Mouse (Mus musculus): ENCODE measurements around the gene Asb16.
A peak's percentile ranks its signal among the peaks of the same experiment; 100 is the strongest.

Gene Asb16

DNA sequence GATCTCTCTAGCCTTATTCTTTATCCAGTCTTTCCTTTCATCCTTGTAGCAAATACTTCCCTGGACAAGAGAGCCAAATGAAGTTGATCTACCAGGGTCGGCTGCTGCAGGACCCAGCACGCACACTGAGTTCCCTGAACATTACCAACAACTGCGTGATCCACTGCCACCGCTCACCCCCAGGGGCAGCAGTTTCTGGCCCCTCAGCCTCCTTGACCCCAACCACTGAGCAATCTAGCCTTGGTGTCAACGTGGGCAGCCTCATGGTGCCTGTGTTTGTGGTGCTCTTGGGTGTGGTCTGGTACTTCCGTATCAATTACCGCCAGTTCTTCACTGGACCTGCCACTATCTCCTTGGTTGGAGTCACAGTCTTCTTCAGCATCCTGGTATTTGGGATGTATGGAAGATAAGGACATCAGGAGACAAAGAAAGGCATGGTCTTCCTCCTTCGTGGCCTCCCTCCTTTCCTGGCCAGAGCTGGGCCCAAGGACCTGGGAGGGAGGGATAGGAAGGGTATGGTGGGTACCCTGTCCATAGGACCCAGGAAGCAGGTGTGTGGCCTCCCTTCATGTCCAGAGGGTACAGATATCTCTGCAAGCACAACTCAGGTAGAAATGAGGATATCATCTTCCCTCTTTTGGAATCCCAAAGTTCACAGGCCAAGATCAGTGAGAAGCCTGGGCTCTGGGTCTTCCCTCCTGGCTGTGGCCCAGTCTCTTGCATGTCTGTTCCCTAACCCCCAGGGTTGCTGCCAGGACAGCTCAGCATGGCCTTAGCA, 19.7 kb downstream of the Asb16 start:
- no peak for DNase-seq

GRCm38 (mm10) chr11:102288913-102289312, 20.4 kb downstream of the Asb16 start:
- no peak for DNase-seq

DNA sequence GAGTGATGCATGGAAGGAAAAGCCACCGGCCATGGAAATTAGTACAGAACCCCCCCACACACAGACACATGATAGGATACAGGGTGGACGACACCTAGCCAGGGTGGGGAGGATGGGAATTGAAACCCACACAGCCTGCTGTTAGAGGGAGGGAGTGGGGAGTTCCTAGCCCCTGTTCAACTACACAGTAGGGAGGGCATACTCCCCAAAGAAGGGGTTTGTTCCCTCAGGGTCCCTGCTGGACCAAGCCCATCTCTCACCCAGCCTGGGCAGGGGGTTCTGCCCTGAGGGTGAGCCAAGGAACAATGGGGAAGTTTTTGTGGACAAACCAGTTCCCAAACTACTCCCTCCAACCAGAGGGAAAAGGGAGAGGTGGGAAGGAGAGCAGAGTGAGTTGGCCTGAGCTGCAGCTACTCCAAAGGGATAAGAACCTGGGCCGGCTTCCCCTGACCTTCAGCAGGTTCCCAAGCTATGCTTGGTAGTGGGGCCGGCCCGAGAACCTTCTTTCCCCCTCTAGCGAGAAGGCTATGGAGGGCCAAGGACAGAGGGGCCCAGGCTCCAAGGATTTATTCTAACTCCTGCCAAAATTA, 21.1 kb downstream of the Asb16 start:
- DNase-seq = no peak

DNA sequence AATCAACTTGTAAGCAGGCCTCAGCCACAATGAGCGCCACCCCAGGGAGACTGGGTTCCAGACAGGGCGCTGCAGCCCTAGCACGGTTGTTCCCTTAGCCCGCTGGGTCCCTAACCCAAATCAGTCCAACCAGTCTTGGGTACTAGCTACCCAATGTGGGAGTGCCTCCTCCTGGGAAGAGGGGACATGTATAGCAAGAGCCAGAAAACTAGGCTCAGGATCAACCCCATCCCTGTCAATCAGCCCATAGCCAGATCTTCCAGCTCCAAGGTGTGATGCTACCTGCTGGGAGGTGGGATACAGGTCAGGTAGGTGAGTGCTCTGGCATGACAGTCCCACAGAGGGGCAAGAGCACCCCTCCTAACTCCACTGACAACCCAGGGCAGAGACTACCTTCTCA, 21.6 kb downstream of the Asb16 start:
- DNase-seq = no peak

GRCm38 (mm10) chr11:102291051-102291535, 22.6 kb downstream of the Asb16 start:
- no peak for DNase-seq

DNA sequence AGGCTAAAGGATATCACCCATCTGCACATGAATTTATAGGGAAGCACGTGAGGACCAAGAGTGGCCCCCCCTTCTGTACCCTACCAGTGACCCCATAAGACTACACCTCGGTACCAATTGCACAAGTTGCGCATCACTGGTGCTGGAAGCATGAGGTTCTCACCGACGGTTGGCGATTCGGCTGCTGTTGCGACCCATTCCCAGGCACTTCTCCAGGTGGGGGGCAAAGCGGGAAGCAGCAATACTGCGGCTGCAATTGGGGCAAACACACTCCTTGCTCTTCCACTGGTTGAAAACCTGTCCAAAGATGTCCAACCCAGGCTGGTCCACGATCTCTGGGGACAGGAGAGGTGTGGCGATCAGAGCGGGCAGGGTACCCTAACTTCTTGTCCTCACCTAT, 25.4 kb downstream of the Asb16 start:
- DNase-seq = no peak

GRCm38 (mm10) chr11:102294416-102294815, 25.9 kb downstream of the Asb16 start:
- DNase-seq = no peak

- DNase-seq = no peak
Measured at GRCm38 (mm10) chr11:102294887-102295597, 26.5 kb downstream of the Asb16 start.

- peak; percentile 91 for DNase-seq
Measured at GRCm38 (mm10) chr11:102295598-102296471, 27.3 kb downstream of the Asb16 start.

DNA sequence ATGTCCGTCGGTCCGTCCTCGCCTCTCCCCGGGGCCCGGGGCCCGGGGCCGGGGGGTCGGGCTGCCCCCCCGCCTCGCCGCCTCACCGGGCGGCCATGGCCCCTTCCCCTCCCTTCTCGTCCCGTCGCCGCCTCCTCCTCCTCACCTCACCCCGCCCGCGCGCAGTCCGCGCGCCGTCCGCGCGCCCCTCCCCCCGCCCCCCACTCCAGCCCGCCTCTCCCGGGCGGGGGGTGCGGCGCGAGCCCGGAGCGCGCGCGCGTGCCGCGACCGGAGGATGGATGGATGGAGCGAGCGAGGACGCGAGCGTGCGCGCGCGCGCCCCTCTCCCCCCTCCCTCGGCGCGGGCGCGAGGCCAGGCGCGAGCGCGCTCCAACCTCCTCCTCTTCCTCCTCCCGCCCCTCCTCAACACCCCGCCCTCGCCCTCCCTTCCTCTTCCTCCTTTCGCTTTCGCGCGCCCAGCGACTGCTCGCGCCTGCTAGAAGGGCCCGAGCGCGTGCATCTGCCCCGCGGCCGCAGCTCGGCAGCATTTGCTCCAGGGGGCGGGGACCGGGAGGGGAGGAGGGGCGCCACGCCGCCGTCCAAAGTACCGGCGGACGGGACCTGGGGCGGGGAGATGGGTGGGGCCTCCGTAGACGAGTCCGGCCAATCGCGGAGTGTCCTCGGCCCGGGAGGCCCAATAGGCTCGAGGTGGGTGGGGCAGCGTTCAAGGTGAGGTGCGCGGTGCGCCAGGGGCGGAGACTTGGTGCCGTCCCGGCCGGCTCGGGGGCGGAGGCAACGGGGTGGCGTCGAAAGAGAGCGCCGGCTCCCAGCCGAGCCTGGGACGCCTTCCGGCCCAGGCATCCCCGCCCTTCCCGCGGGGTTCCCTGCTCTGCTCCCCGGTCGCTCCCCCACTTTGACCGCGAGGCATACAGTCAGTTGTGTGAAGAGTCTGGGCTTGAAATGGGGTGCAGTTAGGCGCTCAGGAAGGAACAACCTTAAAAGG, 28.2 kb downstream of the Asb16 start, which contains the start of gene Atxn7l3:
Gene Atxn7l3 (minus strand): TSS at position 141 of the 982 bp plus-strand sequence.
- DNase-seq = peak; percentile 100

- peak; percentile 56 for DNase-seq
Measured at GRCm38 (mm10) chr11:102297577-102298556, 29.3 kb downstream of the Asb16 start.

DNA sequence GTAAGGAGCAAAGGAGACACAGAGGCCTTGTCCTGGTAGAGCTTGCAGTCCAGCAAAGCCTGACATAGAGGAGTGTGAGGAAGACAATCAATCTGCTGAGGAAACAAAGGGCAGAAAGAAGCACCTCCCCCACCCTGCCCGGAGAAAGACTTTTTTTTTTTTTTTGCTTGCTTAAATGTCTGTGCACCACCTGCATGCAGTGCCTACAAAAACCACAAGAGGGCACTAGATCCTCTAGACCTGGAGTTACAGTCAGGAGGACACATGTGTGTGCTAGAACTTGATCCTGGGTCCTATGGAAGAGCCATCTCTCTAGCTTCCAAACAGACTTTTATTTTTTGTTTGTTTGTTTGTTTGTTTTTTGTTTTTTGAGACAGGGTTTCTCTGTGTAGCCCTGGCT, 31.3 kb downstream of the Asb16 start:
- peak; percentile 66 for DNase-seq

DNA sequence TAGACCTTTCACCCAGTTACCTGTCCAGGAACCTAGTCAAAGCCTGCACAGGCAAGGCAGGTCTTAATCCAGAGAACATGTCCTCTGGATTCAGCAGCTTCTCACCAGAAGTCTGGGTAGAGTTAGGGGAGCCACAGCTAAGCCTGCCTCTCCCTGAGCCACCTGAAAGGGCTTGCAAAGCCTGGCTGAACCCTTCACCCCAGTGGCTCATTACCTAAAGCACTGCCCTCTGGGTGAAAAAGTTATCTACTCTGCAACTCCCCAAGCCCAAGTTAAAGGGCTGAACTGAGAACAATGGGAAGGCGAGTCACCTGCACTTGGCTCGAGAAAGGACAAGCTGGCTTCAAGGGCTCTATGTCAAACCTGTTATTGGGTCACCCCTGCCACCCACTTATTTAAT, 35.6 kb downstream of the Asb16 start:
- DNase-seq = no peak

DNA sequence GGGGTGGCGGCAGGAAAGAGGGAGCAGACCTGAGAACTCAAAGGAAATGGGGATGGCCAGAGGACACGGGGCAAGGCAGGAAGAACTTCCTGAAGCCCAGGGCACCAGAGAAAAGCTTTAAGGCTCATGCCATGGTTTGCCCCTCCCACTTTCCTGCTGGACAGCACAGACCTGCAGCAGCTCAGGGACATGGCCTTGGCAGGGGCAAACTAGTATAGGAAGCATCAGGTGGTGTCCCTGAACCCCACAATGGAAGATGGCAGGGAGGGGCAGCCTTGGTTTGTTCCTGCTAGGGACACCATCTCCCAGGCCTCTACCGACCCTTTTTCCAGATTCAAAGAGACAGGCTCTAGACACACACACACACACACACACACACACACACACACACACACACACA, 36.8 kb downstream of the Asb16 start:
- DNase-seq = no peak

DNA sequence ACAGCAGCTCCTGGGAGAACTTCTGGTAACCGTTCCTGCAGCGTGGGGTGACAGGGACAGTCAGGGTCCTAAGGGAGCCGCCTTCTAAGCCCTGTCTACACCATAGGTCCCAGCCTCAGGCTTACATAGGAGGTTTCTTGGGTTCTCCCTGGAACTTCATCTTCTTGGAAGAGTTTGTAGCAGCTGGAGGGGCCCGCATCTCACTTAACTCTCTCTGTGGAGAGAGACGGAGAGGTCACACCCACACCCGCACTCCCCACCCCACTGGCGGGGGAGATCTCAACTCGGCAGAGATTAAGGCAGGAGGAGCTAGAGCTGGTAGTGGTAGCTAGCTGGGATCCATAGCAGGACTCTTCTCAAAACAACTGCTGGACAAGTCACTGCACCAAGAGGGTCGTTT, 39.6 kb downstream of the Asb16 start:
- no peak for DNase-seq

GRCm38 (mm10) chr11:102308979-102309378, 40.4 kb downstream of the Asb16 start:
- peak; percentile 98 for DNase-seq

GRCm38 (mm10) chr11:102309821-102310617, 41.5 kb downstream of the Asb16 start:
- DNase-seq = no peak

DNA sequence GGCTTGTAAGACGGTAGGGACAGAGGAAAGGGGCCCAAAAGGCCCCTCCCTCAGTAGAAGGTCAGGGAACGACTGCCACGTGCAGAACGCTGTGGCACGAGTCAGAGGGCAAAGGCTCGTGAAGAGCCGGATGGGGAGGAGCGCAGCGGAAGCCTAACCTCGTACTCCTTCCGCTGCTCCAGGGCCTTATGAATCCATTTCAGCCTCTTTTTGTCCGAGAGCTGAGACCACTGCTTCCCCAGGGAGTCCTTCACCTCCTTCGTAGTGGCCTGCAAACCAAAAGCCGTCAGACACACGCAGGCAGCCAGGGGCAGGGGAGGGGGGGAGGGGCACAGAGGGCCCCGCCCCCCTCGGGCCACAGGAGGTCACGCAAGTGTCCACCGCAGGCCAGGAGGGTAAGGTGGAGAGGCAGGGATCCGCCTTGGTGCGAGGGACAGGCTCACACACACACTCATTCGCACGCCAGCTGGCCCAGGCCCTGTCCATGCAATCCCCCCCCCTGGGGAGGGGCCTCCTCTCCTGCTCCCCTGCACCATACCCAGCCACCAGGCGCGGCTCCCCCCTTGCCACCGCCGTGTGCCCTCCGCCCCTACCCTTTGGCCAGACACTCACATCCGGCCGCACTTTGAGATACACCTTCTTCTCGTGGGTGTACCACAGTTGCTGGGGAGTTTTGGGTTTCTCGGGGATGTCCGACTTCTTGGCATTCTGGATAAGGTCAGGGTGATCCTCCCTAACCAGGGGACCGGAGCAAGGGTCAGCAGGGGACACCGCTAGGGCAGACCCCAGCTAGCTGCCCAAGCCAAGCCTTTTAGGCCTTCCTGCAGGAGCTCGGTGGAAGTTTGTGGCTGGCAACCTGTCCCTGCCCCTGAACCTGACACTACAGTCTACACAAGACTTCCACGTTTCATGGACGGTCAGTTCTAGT, 42.5 kb downstream of the Asb16 start:
- DNase-seq = peak; percentile 35
